Mouse (Mus musculus) v-Abl transformed pro-B cells (cell line): ENCODE data around the gene Nicn1.

ENCODE experiments used
- in situ Hi-C, 2 experiments: fragments of 400-800 bp; cut with MboI; formaldehyde crosslinking; loops; one replicate each; pipeline ENCODE4 v1.15.1; 2025; ENCODE audit not compliant: unreplicated experiment in 2 of 2

Nicn1 gene

GRCm38 (mm10) chr9:108324784-108325183 lies 34.6 kb downstream of the Nicn1 start:
- in situ Hi-C loops: loop anchor here in 1 of 2 experiments (25.0 kb wide), 1 partner anchor 987 kb away; the partner anchor contains the start of genes 6430571L13Rik and Hemk1

DNA sequence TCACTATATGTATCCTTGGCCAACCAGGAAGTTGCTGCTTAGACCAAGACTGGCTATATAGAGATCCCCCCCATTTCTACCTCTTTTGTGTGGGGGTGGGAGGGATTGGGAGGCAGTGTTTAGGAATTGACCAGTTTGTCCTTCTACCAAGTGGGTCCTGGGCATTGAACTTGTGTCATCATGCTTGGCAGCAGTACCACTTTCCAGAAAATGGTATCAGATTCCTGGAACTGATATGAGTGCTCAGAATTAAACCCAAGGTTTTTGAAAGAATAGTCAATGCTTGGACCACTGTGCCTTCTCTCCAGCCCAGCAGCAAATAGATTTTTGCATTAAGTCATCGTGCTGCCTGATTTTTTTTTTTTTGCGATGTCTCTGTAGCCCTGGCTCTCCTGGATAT lies 35.6 kb downstream of the Nicn1 start:
- in situ Hi-C loops: loop anchor here in 1 of 2 experiments (25.0 kb wide), 1 partner anchor 989 kb away; the partner anchor contains the start of genes 6430571L13Rik and Hemk1

GRCm38 (mm10) chr9:108337848-108338550 lies 47.8 kb downstream of the Nicn1 start:
- in situ Hi-C loops: loop anchor here in 1 of 2 experiments (25.0 kb wide), 1 partner anchor 1001 kb away; the partner anchor contains the start of genes 6430571L13Rik and Hemk1

- in situ Hi-C loops: loop anchor here in 1 of 2 experiments (25.0 kb wide), 1 partner anchor 1001 kb away; the partner anchor contains the start of genes 6430571L13Rik and Hemk1
Observed at GRCm38 (mm10) chr9:108338551-108338885, 48.3 kb downstream of the Nicn1 start.

- in situ Hi-C loops: loop anchor here in 1 of 2 experiments (25.0 kb wide), 1 partner anchor 1002 kb away; the partner anchor contains the start of genes 6430571L13Rik and Hemk1
Observed at GRCm38 (mm10) chr9:108338886-108339781, 48.9 kb downstream of the Nicn1 start, which contains the start of gene Gpx1. Gene Gpx1, plus strand, starts transcription at chr9:108338903.

- in situ Hi-C loops: loop anchor here in 1 of 2 experiments (5.0 to 25.0 kb wide), 2 partner anchors 33 to 1003 kb away; partner anchors contain the start of genes 6430571L13Rik, Hemk1, Rhoa and Tcta
Observed at GRCm38 (mm10) chr9:108339886-108340257, 49.6 kb downstream of the Nicn1 start.

- in situ Hi-C loops: loop anchor here in 1 of 2 experiments (5.0 to 25.0 kb wide), 2 partner anchors 33 to 1003 kb away; partner anchors contain the start of genes 6430571L13Rik, Hemk1, Rhoa and Tcta
Observed at GRCm38 (mm10) chr9:108340258-108341138, 50.3 kb downstream of the Nicn1 start.

DNA sequence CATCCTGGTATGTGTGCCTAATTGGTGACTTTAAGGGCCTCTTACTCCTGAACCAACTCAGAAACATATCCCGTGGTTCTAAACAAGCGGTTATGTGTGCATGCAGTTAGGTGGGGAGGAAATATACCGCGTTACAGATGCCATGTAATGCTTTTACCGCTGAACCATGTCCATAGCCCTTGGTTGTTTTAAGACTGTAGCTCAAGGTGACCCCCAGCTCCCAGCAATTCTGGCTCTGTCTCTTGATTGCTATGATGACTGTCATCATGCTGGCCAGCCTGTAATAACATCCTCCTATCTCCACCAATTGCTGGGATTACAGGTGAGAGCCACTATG lies 50.9 kb downstream of the Nicn1 start:
- in situ Hi-C loops: loop anchor here in 1 of 2 experiments (5.0 to 25.0 kb wide), 2 partner anchors 34 to 1004 kb away; partner anchors contain the start of genes 6430571L13Rik, Hemk1, Rhoa and Tcta

- in situ Hi-C loops: loop anchor here in 1 of 2 experiments (5.0 to 25.0 kb wide), 2 partner anchors 34 to 1004 kb away; partner anchors contain the start of genes 6430571L13Rik, Hemk1, Rhoa and Tcta
Observed at GRCm38 (mm10) chr9:108341801-108342200, 51.6 kb downstream of the Nicn1 start.

GRCm38 (mm10) chr9:108342301-108342831 lies 52.1 kb downstream of the Nicn1 start:
- in situ Hi-C loops: loop anchor here in 1 of 2 experiments (5.0 to 25.0 kb wide), 2 partner anchors 35 to 1005 kb away; partner anchors contain the start of genes 6430571L13Rik, Hemk1, Rhoa and Tcta

- in situ Hi-C loops: loop anchor here in 1 of 2 experiments (5.0 to 25.0 kb wide), 2 partner anchors 36 to 1006 kb away; partner anchors contain the start of genes 6430571L13Rik, Hemk1, Rhoa and Tcta
Observed at GRCm38 (mm10) chr9:108343331-108343730, 53.1 kb downstream of the Nicn1 start.

GRCm38 (mm10) chr9:108343835-108344234 lies 53.6 kb downstream of the Nicn1 start:
- in situ Hi-C loops: loop anchor here in 1 of 2 experiments (5.0 to 25.0 kb wide), 2 partner anchors 37 to 1007 kb away; partner anchors contain the start of genes 6430571L13Rik, Hemk1, Rhoa and Tcta

- in situ Hi-C loops: loop anchor here in 1 of 2 experiments (5.0 to 25.0 kb wide), 2 partner anchors 37 to 1007 kb away; partner anchors contain the start of genes 6430571L13Rik, Hemk1, Rhoa and Tcta
Observed at GRCm38 (mm10) chr9:108344471-108344870, 54.2 kb downstream of the Nicn1 start.
